Mouse (Mus musculus) spleen, adult 2 months (tissue): ENCODE measurements around the gene Rictor. TPM values are rescaled to one million over a fixed set of nuclear protein-coding genes. Genes with fewer than 3 reads are reported as not detected.

Experiments used
- DNase-seq, 2 experiments: peaks; one replicate each; pipeline versions ENCODE4 v3.0.0 to v3.0.0-alpha.2; 2012 to 2021; ENCODE audit warnings: low spot score in 2 of 2, low read depth in 1 of 2
- H3K27ac ChIP-seq: fragments of 200-500 bp; 2 replicates; pipeline ENCODE4 v1.5.1; 2012; ENCODE audit warnings: low read length, inconsistent platforms; ENCODE audit not compliant: insufficient read depth
- H3K27me3 ChIP-seq: fragments of 200-500 bp; 2 replicates; pipeline ENCODE4 v1.6.1; 2012; ENCODE audit warnings: mild to moderate bottlenecking, moderate library complexity, low read length, inconsistent platforms; ENCODE audit not compliant: control insufficient read depth, insufficient read depth
- H3K36me3 ChIP-seq: fragments of 200-500 bp; 2 replicates; pipeline ENCODE4 v1.6.1; 2012; ENCODE audit warnings: mild to moderate bottlenecking, low read length, inconsistent platforms; ENCODE audit not compliant: control insufficient read depth, insufficient read depth
- H3K4me1 ChIP-seq: fragments of 200-500 bp; 2 replicates; pipeline ENCODE4 v1.6.1; 2011; ENCODE audit warnings: inconsistent platforms; ENCODE audit not compliant: control insufficient read depth, insufficient read depth, insufficient read length
- H3K4me3 ChIP-seq: fragments of 200-500 bp; 2 replicates; pipeline ENCODE4 v1.5.1; 2011; ENCODE audit warnings: mild to moderate bottlenecking, inconsistent platforms; ENCODE audit not compliant: insufficient read depth, insufficient read length; ENCODE audit errors: extremely low read depth
- CTCF ChIP-seq: fragments of 200-500 bp; IDR thresholded peaks from 2 replicates; pipeline ENCODE4 v1.5.1; 2011; ENCODE audit warnings: mild to moderate bottlenecking, inconsistent platforms; ENCODE audit not compliant: insufficient read depth, insufficient read length, insufficient replicate concordance; ENCODE audit errors: extremely low read depth
- POLR2A ChIP-seq: fragments of 200-500 bp; IDR thresholded peaks from 2 replicates; pipeline ENCODE4 v1.6.1; 2011; ENCODE audit warnings: low read depth, low read length, inconsistent platforms
- WGBS: fragments of 180-500 bp; shearing (Covaris S2); methylation state at CpG from one replicate; pipeline ENCODE4 v1.1.7; 2018; 5-methylcytosine and 5-hydroxymethylcytosine counted together
- polyA plus RNA-seq: library from polyadenylated mRNA; depleted of rRNA; stranded (reverse); fragments of >200 nt; gene quantifications from 2 replicates; pipeline ENCODE4 v1.2.3, GENCODE M21; 2012

Gene Rictor
- polyA plus RNA-seq, 1 experiment, result 5.2 TPM

GRCm38 (mm10) chr15:6715237-6715636, 7.1 kb downstream of the Rictor start:
- Histone ChIP-seq H3K36me3 (no peaks in the 10 kb centered on the region), H3K27me3 (no peaks in the 10 kb centered on the region), H3K4me1 (peaks cover 2% of the 10 kb centered on the region; the same call in 1 of the 2 replicates), H3K4me3 (no peak overlapping the region), H3K27ac (no peak overlapping the region)
- 83% methylated on average over 6 of the region's 6 CpGs for WGBS
- DNase-seq, result no peak
- TF ChIP-seq POLR2A (no peak), CTCF (no peak)

- WGBS, result 91% methylated on average over 2 of the region's 2 CpGs
- Histone ChIP-seq H3K4me1 (peaks cover 2% of the 10 kb centered on the region; the same call in 1 of the 2 replicates), H3K4me3 (no peak overlapping the region), H3K27me3 (no peaks in the 10 kb centered on the region), H3K36me3 (no peaks in the 10 kb centered on the region), H3K27ac (no peak overlapping the region)
- DNase-seq, result no peak
- TF ChIP-seq POLR2A (no peak), CTCF (no peak)
Measured at GRCm38 (mm10) chr15:6721385-6721784, 13.2 kb downstream of the Rictor start.

- no peak for TF ChIP-seq POLR2A
- no peak for TF ChIP-seq CTCF
- H3K36me3 ChIP-seq, result no peaks in the 10 kb centered on the region
- 93% methylated on average over 4 of the region's 4 CpGs for WGBS
- no peaks in the 10 kb centered on the region for H3K27me3 ChIP-seq
- no peak for DNase-seq
- H3K4me1 ChIP-seq, result peaks cover 2% of the 10 kb centered on the region; the same call in 1 of the 2 replicates
- H3K4me3 ChIP-seq, result no peak overlapping the region
- H3K27ac ChIP-seq, result no peak overlapping the region
Measured at GRCm38 (mm10) chr15:6721802-6722201, 13.6 kb downstream of the Rictor start.

GRCm38 (mm10) chr15:6722405-6723176, 14.4 kb downstream of the Rictor start:
- no peak for DNase-seq
- 89% methylated on average over 11 of the region's 11 CpGs for WGBS
- TF ChIP-seq CTCF, result no peak
- TF ChIP-seq POLR2A, result no peak
- Histone ChIP-seq H3K4me1 (peaks cover 2% of the 10 kb centered on the region; the same call in 1 of the 2 replicates), H3K27me3 (no peaks in the 10 kb centered on the region), H3K4me3 (no peak overlapping the region), H3K27ac (no peak overlapping the region), H3K36me3 (no peaks in the 10 kb centered on the region)

- Histone ChIP-seq H3K4me3 (no peak overlapping the region), H3K27ac (no peak overlapping the region), H3K27me3 (no peaks in the 10 kb centered on the region), H3K4me1 (peaks cover 2% of the 10 kb centered on the region; the same call in 1 of the 2 replicates), H3K36me3 (no peaks in the 10 kb centered on the region)
- no peak for DNase-seq
- no peak for TF ChIP-seq CTCF
- TF ChIP-seq POLR2A, result no peak
Measured at GRCm38 (mm10) chr15:6723338-6723737, 15.2 kb downstream of the Rictor start.

- Histone ChIP-seq H3K27me3 (no peaks in the 10 kb centered on the region), H3K27ac (no peak overlapping the region), H3K4me1 (peaks cover 2% of the 10 kb centered on the region; the same call in 1 of the 2 replicates), H3K36me3 (no peaks in the 10 kb centered on the region), H3K4me3 (no peak overlapping the region)
- WGBS, result 72% methylated on average over 1 of the region's 1 CpGs
- no peak for TF ChIP-seq CTCF
- TF ChIP-seq POLR2A, result no peak
- no peak for DNase-seq
Measured at GRCm38 (mm10) chr15:6724442-6724841, 16.3 kb downstream of the Rictor start.

- DNase-seq, result peak in 1 of 2 experiments; percentile 18
- WGBS, result 63% methylated on average over 5 of the region's 5 CpGs
Measured at GRCm38 (mm10) chr15:6726130-6726808, 18.1 kb downstream of the Rictor start.

More at GRCm38 (mm10) chr15:6726130-6726808, 18.1 kb downstream of the Rictor start:
- TF ChIP-seq POLR2A, result no peak
- no peak for TF ChIP-seq CTCF
- H3K36me3 ChIP-seq, result no peaks in the 10 kb centered on the region
- H3K4me1 ChIP-seq, result peaks cover 2% of the 10 kb centered on the region
- H3K27me3 ChIP-seq, result no peaks in the 10 kb centered on the region
- no peak overlapping the region for H3K27ac ChIP-seq
- H3K4me3 ChIP-seq, result no peak overlapping the region
